Mouse (Mus musculus): ENCODE measurements at regions not wholly inside any gene's neighbourhood (a gene's known extent, or its start where the extent isn't known, plus 50 kb on each side); places are given as distances from the start of the nearest gene placed in this dataset.

DNA sequence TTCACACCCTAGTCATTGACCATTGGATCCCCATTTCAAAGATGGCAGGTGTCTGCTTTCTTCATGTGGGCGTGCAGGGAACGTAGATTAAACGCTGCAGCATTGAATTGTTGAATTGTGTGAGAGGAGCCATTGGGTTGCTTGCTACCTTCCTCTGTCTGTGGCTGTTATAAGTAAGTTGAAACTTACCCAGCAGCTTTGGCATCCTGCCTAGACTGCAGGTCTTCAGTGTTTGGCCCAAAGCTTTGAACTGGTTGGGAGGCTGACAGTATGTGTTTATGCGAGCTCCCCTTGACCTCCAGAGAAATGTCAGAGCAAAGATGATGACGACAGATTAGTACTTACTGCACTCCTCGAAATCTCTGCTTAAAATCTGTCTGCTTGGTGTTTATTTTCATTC, 473.8 kb downstream of the Irx1 start:
- no peak for TF ChIP-seq CTCF (IDR thresholded peaks at IDR 0.05)
- Histone ChIP-seq H3K9ac (replicated peaks; ENCODE audit: low read length, poor library complexity, severe bottlenecking) (no peak overlapping the region), H3K27me3 (ENCODE audit: insufficient read depth, low read length) (no peaks in the 10 kb centered on the region), H3K4me3 (ENCODE audit: low read depth, low read length) (no peak overlapping the region), H3K27ac (ENCODE audit: low read depth, low read length) (no peak overlapping the region), H3K9me3 (ENCODE audit: low read length) (no peaks in the 10 kb centered on the region), H3K4me2 (ENCODE audit: low read depth, low read length, poor library complexity, severe bottlenecking) (no peak overlapping the region), H3K4me1 (ENCODE audit: insufficient read depth, low read length) (no peaks in the 10 kb centered on the region; the same call in 1 of the 2 replicates), H3K36me3 (ENCODE audit: insufficient read depth, low read length) (no peaks in the 10 kb centered on the region)
- DNase-seq (ENCODE audit: low spot score) (no peak), ATAC-seq (ENCODE audit: low FRiP score) (no peak)
- 72% methylated on average over 6 of the region's 6 CpGs for WGBS

DNA sequence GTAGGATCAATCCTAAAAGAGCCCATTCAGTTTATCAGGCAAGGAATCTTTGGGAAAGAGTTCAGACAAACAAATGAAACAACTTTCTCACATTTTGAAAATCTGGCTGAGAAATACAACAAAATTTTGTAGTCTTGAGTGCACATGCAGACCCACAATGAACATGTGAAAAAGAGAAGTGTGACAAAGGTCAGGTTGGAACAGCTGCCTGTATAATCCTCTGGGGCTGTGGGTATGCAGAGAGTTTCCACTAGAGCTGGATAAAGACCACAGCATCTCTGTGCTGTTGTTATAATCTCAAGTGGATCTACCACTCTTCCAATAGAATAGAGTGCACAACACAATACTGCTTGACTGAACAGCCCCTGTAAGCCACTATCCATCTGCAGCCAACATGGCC, 482.3 kb downstream of the Irx1 start:
- DNase-seq (ENCODE audit: low spot score): no peak
- H3K9ac ChIP-seq (replicated peaks; ENCODE audit: low read length, poor library complexity, severe bottlenecking): no peak overlapping the region
- H3K27ac ChIP-seq (ENCODE audit: low read depth, low read length): no peak overlapping the region
- ATAC-seq (ENCODE audit: low FRiP score): no peak
- no peak overlapping the region for H3K4me3 ChIP-seq (ENCODE audit: low read depth, low read length)
- H3K4me1 ChIP-seq (ENCODE audit: insufficient read depth, low read length): no peaks in the 10 kb centered on the region
- no peak overlapping the region for H3K4me2 ChIP-seq (ENCODE audit: low read depth, low read length, poor library complexity, severe bottlenecking)
- TF ChIP-seq CTCF (IDR thresholded peaks at IDR 0.05): no peak
- no peaks in the 10 kb centered on the region for H3K9me3 ChIP-seq (ENCODE audit: low read length)
- no peaks in the 10 kb centered on the region for H3K36me3 ChIP-seq (ENCODE audit: insufficient read depth, low read length)
- no peaks in the 10 kb centered on the region for H3K27me3 ChIP-seq (ENCODE audit: insufficient read depth, low read length)

DNA sequence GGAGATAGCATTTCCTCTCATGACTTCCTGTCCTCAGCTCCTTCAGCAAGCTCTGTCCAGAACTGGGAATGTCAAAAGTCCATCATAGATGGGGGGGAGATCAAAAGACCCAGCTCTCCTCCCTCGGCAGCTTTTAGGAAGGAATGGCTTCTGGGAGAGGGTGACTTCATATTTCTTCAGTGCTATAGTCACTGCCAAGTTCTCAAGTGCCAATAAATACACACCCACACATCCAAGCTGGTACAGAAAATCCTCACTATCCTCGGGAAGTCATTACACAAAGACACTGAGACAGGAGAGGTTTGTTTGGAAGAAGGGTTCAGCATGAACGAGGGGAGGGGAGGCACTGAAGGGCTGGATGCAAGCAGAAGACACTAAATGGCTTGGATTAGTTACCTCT, 502.0 kb downstream of the Irx1 start:
- Histone ChIP-seq H3K27ac (ENCODE audit: low read depth, low read length) (no peak overlapping the region), H3K4me2 (ENCODE audit: low read depth, low read length, poor library complexity, severe bottlenecking) (no peak overlapping the region), H3K4me1 (ENCODE audit: insufficient read depth, low read length) (0 out of 2 replicates have a peak, but pooled peaks cover 3% of the 10 kb centered on the region), H3K36me3 (ENCODE audit: insufficient read depth, low read length) (no peaks in the 10 kb centered on the region), H3K27me3 (ENCODE audit: insufficient read depth, low read length) (peaks cover 3% of the 10 kb centered on the region), H3K9ac (replicated peaks; ENCODE audit: low read length, poor library complexity, severe bottlenecking) (no peak overlapping the region), H3K9me3 (ENCODE audit: low read length) (no peaks in the 10 kb centered on the region), H3K4me3 (ENCODE audit: low read depth, low read length) (no peak overlapping the region)
- WGBS: 76% methylated on average over 3 of the region's 3 CpGs
- ATAC-seq (ENCODE audit: low FRiP score): no peak
- no peak for DNase-seq (ENCODE audit: low spot score)
- TF ChIP-seq CTCF (IDR thresholded peaks at IDR 0.05): no peak

DNA sequence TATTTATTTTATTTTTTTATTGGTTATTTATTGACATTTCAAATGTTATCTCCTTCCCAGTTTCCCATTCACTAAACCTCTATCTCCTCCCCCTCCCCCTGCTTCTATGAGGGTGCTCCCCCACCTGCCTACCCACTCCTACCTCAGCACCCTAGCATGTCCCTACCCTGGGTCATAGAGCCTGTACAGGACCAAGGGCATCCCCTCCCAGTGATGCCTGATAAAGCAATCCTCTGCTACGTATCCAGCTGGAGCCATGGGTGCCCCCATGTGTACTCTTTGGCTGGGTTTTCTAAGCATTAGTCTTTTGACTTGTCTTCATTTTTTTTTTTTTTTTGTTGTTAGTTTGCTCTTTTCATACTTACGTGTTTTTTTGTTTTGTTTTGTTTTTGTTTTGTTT, 502.9 kb downstream of the Irx1 start:
- no peak for TF ChIP-seq CTCF (IDR thresholded peaks at IDR 0.05)
- no peak overlapping the region for H3K9ac ChIP-seq (replicated peaks; ENCODE audit: low read length, poor library complexity, severe bottlenecking)
- DNase-seq (ENCODE audit: low spot score) (no peak), ATAC-seq (ENCODE audit: low FRiP score) (no peak)
- 0 out of 2 replicates have a peak, but pooled peaks cover 3% of the 10 kb centered on the region for H3K4me1 ChIP-seq (ENCODE audit: insufficient read depth, low read length)
- no peaks in the 10 kb centered on the region for H3K9me3 ChIP-seq (ENCODE audit: low read length)
- H3K4me2 ChIP-seq (ENCODE audit: low read depth, low read length, poor library complexity, severe bottlenecking): no peak overlapping the region
- peaks cover 8% of the 10 kb centered on the region for H3K27me3 ChIP-seq (ENCODE audit: insufficient read depth, low read length)
- H3K4me3 ChIP-seq (ENCODE audit: low read depth, low read length): no peak overlapping the region
- 85% methylated on average over 2 of the region's 2 CpGs for WGBS
- H3K27ac ChIP-seq (ENCODE audit: low read depth, low read length): no peak overlapping the region
- H3K36me3 ChIP-seq (ENCODE audit: insufficient read depth, low read length): no peaks in the 10 kb centered on the region

DNA sequence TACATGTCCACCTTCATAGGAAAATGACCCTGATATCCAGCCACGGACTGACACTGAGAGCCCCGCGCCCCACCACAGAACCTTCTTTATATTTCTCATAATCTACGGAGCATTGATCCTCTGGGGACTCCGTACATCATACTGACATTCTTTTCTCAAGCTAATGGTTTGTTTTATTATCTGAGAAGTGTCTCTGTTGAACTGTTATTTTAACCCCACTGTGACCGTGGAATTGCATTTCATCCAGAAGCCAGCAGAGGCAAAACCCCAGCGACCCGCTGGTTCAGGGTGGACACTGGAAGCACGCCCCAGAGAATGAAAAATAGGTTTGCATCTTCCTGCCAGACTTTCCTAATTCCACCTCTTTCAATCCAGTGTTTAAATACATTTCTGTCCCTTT, 503.4 kb downstream of the Irx1 start:
- Histone ChIP-seq H3K4me3 (ENCODE audit: low read depth, low read length) (no peak overlapping the region), H3K27me3 (ENCODE audit: insufficient read depth, low read length) (peaks cover 8% of the 10 kb centered on the region), H3K4me1 (ENCODE audit: insufficient read depth, low read length) (0 out of 2 replicates have a peak, but pooled peaks cover 3% of the 10 kb centered on the region), H3K36me3 (ENCODE audit: insufficient read depth, low read length) (no peaks in the 10 kb centered on the region), H3K27ac (ENCODE audit: low read depth, low read length) (no peak overlapping the region), H3K9ac (replicated peaks; ENCODE audit: low read length, poor library complexity, severe bottlenecking) (no peak overlapping the region), H3K9me3 (ENCODE audit: low read length) (no peaks in the 10 kb centered on the region), H3K4me2 (ENCODE audit: low read depth, low read length, poor library complexity, severe bottlenecking) (no peak overlapping the region)
- no peak for TF ChIP-seq CTCF (IDR thresholded peaks at IDR 0.05)
- WGBS: 58% methylated on average over 9 of the region's 9 CpGs
- ATAC-seq (ENCODE audit: low FRiP score): no peak
- DNase-seq (ENCODE audit: low spot score): no peak

DNA sequence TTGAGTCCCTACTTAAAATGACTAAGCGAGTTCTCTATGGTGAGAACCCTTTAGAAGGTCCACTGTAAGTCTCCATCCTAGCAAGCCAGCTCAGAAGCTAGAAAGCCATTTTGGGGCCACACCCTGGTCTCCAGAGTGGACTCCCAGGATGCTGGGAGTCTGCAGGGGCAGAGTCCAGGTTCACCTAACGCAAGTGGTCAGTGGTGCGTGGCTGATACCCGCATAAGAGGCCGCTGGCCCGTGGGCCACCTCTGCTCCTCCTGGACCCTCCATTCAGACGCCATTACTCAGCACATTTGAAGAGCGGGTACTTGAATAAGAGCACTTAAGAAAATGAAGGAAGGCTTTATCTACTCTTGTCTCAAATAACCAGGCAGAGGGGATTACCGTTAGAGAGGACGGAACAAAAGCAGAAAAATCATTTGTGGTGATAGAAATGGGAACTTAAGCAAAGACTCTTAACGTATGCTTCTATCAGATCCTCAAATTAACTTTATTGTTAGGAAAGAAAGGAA, 504.4 kb downstream of the Irx1 start:
- Histone ChIP-seq H3K4me3 (ENCODE audit: low read depth, low read length) (peak overlapping the region; percentile 4; the same call in 1 of the 2 replicates), H3K36me3 (ENCODE audit: insufficient read depth, low read length) (no peaks in the 10 kb centered on the region), H3K27me3 (ENCODE audit: insufficient read depth, low read length) (peaks cover 8% of the 10 kb centered on the region), H3K4me2 (ENCODE audit: low read depth, low read length, poor library complexity, severe bottlenecking) (peak overlapping the region; percentile 36), H3K27ac (ENCODE audit: low read depth, low read length) (peak overlapping the region; percentile 51; the same call in 1 of the 2 replicates), H3K4me1 (ENCODE audit: insufficient read depth, low read length) (0 out of 2 replicates have a peak, but pooled peaks cover 3% of the 10 kb centered on the region), H3K9me3 (ENCODE audit: low read length) (no peaks in the 10 kb centered on the region), H3K9ac (replicated peaks; ENCODE audit: low read length, poor library complexity, severe bottlenecking) (no peak overlapping the region)
- WGBS: 15% methylated on average over 11 of the region's 11 CpGs
- TF ChIP-seq CTCF (IDR thresholded peaks at IDR 0.05): no peak
- no peak for DNase-seq (ENCODE audit: low spot score)
- ATAC-seq (ENCODE audit: low FRiP score): peak; percentile 47; the same call in 1 of the 2 replicates

Measured in midbrain, postnatal 0 days (tissue).